Mouse (Mus musculus): ENCODE results near the gene Ppcs. TPM values are rescaled to one million over a fixed set of nuclear protein-coding genes. Genes with fewer than 3 reads are reported as not detected.

The Ppcs gene
- polyA plus RNA-seq, 1 experiment: 9.1 TPM

- TF ChIP-seq MAX (IDR thresholded peaks at IDR 0.05; ENCODE audit: low read depth) (no peak), POLR2A (IDR thresholded peaks at IDR 0.05; ENCODE audit: insufficient read length, low read depth) (no peak), USF1 (IDR thresholded peaks at IDR 0.05; ENCODE audit: low read depth) (no peak), REST (IDR thresholded peaks at IDR 0.05; ENCODE audit: insufficient read depth, insufficient read length) (no peak), MYOG (IDR thresholded peaks at IDR 0.05; ENCODE audit: control insufficient read depth in 1 of 3, insufficient read depth in 1 of 3, insufficient read length in 2 of 3, low read depth in 2 of 3) (no peak), SRF (IDR thresholded peaks at IDR 0.05; ENCODE audit: control insufficient read depth, insufficient read length, low read depth) (no peak), TCF12 (IDR thresholded peaks at IDR 0.05; ENCODE audit: insufficient read depth, poor library complexity, severe bottlenecking) (no peak), MYOD1 (IDR thresholded peaks at IDR 0.05; ENCODE audit: control insufficient read depth in 1 of 3, insufficient read length in 2 of 3, low read depth in 2 of 3) (no peak), TCF3 (IDR thresholded peaks at IDR 0.05; ENCODE audit: insufficient read length, low read depth) (no peak), CEBPB (IDR thresholded peaks at IDR 0.05; ENCODE audit: insufficient read depth, poor library complexity, severe bottlenecking) (no peak), E2F4 (IDR thresholded peaks at IDR 0.05; ENCODE audit: insufficient read depth) (no peak), POLR2AphosphoS2 (IDR thresholded peaks at IDR 0.05; ENCODE audit: insufficient read length, low read depth) (no peak)
- Histone ChIP-seq H3K27me3 (ENCODE audit: control insufficient read depth, insufficient read depth, insufficient read length) (no peaks in the 10 kb centered on the region), H3K4me2 (ENCODE audit: low read depth) (no peak overlapping the region), H3K4me3 (no peak overlapping the region), H3K79me2 (ENCODE audit: control insufficient read depth, insufficient read depth) (no peaks in the 10 kb centered on the region), H3K36me3 (ENCODE audit: control insufficient read depth, insufficient read depth) (no peaks in the 10 kb centered on the region), H3ac (ENCODE audit: control insufficient read depth, insufficient read length) (no peak overlapping the region)
Observed at GRCm38 (mm10) chr4:119417270-119417669, 5.0 kb downstream of the Ppcs start.

- Histone ChIP-seq H3K36me3 (ENCODE audit: control insufficient read depth, insufficient read depth) (no peaks in the 10 kb centered on the region), H3K27me3 (ENCODE audit: control insufficient read depth, insufficient read depth, insufficient read length) (no peaks in the 10 kb centered on the region), H3K4me2 (ENCODE audit: low read depth) (peak within 1 kb of the TSS; percentile 72), H3K79me2 (ENCODE audit: control insufficient read depth, insufficient read depth) (no peaks in the 10 kb centered on the region), H3ac (ENCODE audit: control insufficient read depth, insufficient read length) (no peak within 1 kb of the TSS), H3K4me3 (peak within 1 kb of the TSS; percentile 25)
- TF ChIP-seq POLR2A (IDR thresholded peaks at IDR 0.05; ENCODE audit: insufficient read length, low read depth) (no peak), POLR2AphosphoS2 (IDR thresholded peaks at IDR 0.05; ENCODE audit: insufficient read length, low read depth) (no peak), TCF3 (IDR thresholded peaks at IDR 0.05; ENCODE audit: insufficient read length, low read depth) (no peak), MAX (IDR thresholded peaks at IDR 0.05; ENCODE audit: low read depth) (no peak), SRF (IDR thresholded peaks at IDR 0.05; ENCODE audit: control insufficient read depth, insufficient read length, low read depth) (no peak), E2F4 (IDR thresholded peaks at IDR 0.05; ENCODE audit: insufficient read depth) (no peak), CEBPB (IDR thresholded peaks at IDR 0.05; ENCODE audit: insufficient read depth, poor library complexity, severe bottlenecking) (no peak), MYOD1 (IDR thresholded peaks at IDR 0.05; ENCODE audit: control insufficient read depth in 1 of 3, insufficient read length in 2 of 3, low read depth in 2 of 3) (no peak), TCF12 (IDR thresholded peaks at IDR 0.05; ENCODE audit: insufficient read depth, poor library complexity, severe bottlenecking) (no peak), MYOG (IDR thresholded peaks at IDR 0.05; ENCODE audit: control insufficient read depth in 1 of 3, insufficient read depth in 1 of 3, insufficient read length in 2 of 3, low read depth in 2 of 3) (no peak), USF1 (IDR thresholded peaks at IDR 0.05; ENCODE audit: low read depth) (no peak), REST (IDR thresholded peaks at IDR 0.05; ENCODE audit: insufficient read depth, insufficient read length) (no peak)
Observed at GRCm38 (mm10) chr4:119415072-119415753, 7.0 kb downstream of the Ppcs start, which contains the start of gene Ccdc30. Gene Ccdc30 (minus strand): TSS chr4:119415521.

- peak in 1 of 3 experiments; percentile 12 for TF ChIP-seq MYOG (IDR thresholded peaks at IDR 0.05; ENCODE audit: control insufficient read depth in 1 of 3, insufficient read depth in 1 of 3, insufficient read length in 2 of 3, low read depth in 2 of 3)
- no peak for TF ChIP-seq POLR2AphosphoS2 (IDR thresholded peaks at IDR 0.05; ENCODE audit: insufficient read length, low read depth)
- TF ChIP-seq E2F4 (IDR thresholded peaks at IDR 0.05; ENCODE audit: insufficient read depth): no peak
- Histone ChIP-seq H3ac (ENCODE audit: control insufficient read depth, insufficient read length) (no peak overlapping the region), H3K4me2 (ENCODE audit: low read depth) (no peak overlapping the region), H3K4me3 (no peak overlapping the region), H3K27me3 (ENCODE audit: control insufficient read depth, insufficient read depth, insufficient read length) (no peaks in the 10 kb centered on the region), H3K79me2 (ENCODE audit: control insufficient read depth, insufficient read depth) (no peaks in the 10 kb centered on the region), H3K36me3 (ENCODE audit: control insufficient read depth, insufficient read depth) (no peaks in the 10 kb centered on the region)
Observed at GRCm38 (mm10) chr4:119412791-119413190, 9.4 kb downstream of the Ppcs start.

GRCm38 (mm10) chr4:119411877-119412650 is 10.2 kb downstream of the Ppcs start:
- H3K27me3 ChIP-seq (ENCODE audit: control insufficient read depth, insufficient read depth, insufficient read length): no peaks in the 10 kb centered on the region
- H3K4me3 ChIP-seq: no peak overlapping the region
- no peak overlapping the region for H3K4me2 ChIP-seq (ENCODE audit: low read depth)
- H3K79me2 ChIP-seq (ENCODE audit: control insufficient read depth, insufficient read depth): no peaks in the 10 kb centered on the region
- no peak for TF ChIP-seq TCF12 (IDR thresholded peaks at IDR 0.05; ENCODE audit: insufficient read depth, poor library complexity, severe bottlenecking)
- no peaks in the 10 kb centered on the region for H3K36me3 ChIP-seq (ENCODE audit: control insufficient read depth, insufficient read depth)
- no peak overlapping the region for H3ac ChIP-seq (ENCODE audit: control insufficient read depth, insufficient read length)

- Histone ChIP-seq H3K79me2 (ENCODE audit: control insufficient read depth, insufficient read depth) (no peaks in the 10 kb centered on the region), H3K4me3 (no peak overlapping the region), H3ac (ENCODE audit: control insufficient read depth, insufficient read length) (no peak overlapping the region), H3K4me2 (ENCODE audit: low read depth) (no peak overlapping the region), H3K27me3 (ENCODE audit: control insufficient read depth, insufficient read depth, insufficient read length) (no peaks in the 10 kb centered on the region), H3K36me3 (ENCODE audit: control insufficient read depth, insufficient read depth) (no peaks in the 10 kb centered on the region)
- TF ChIP-seq POLR2AphosphoS2 (IDR thresholded peaks at IDR 0.05; ENCODE audit: insufficient read length, low read depth) (no peak), USF1 (IDR thresholded peaks at IDR 0.05; ENCODE audit: low read depth) (no peak), E2F4 (IDR thresholded peaks at IDR 0.05; ENCODE audit: insufficient read depth) (no peak), SRF (IDR thresholded peaks at IDR 0.05; ENCODE audit: control insufficient read depth, insufficient read length, low read depth) (no peak), POLR2A (IDR thresholded peaks at IDR 0.05; ENCODE audit: insufficient read length, low read depth) (no peak), CEBPB (IDR thresholded peaks at IDR 0.05; ENCODE audit: insufficient read depth, poor library complexity, severe bottlenecking) (no peak), REST (IDR thresholded peaks at IDR 0.05; ENCODE audit: insufficient read depth, insufficient read length) (no peak), MYOD1 (IDR thresholded peaks at IDR 0.05; ENCODE audit: control insufficient read depth in 1 of 3, insufficient read length in 2 of 3, low read depth in 2 of 3) (no peak), MAX (IDR thresholded peaks at IDR 0.05; ENCODE audit: low read depth) (no peak), TCF12 (IDR thresholded peaks at IDR 0.05; ENCODE audit: insufficient read depth, poor library complexity, severe bottlenecking) (no peak), TCF3 (IDR thresholded peaks at IDR 0.05; ENCODE audit: insufficient read length, low read depth) (no peak), MYOG (IDR thresholded peaks at IDR 0.05; ENCODE audit: control insufficient read depth in 1 of 3, insufficient read depth in 1 of 3, insufficient read length in 2 of 3, low read depth in 2 of 3) (no peak)
Observed at GRCm38 (mm10) chr4:119403431-119403830, 18.8 kb downstream of the Ppcs start.
